Mouse (Mus musculus): ENCODE measurements at regions not wholly inside any gene's neighbourhood (a gene's known extent, or its start where the extent isn't known, plus 50 kb on each side); places are given as distances from the start of the nearest gene placed in this dataset.
A peak's percentile ranks its signal among the peaks of the same experiment; 100 is the strongest.

GRCm38 (mm10) chr2:108289696-108290430 lies 990.7 kb upstream of the Kif18a start:
- DNase-seq, result peak; percentile 4

- peak; percentile 3 for DNase-seq
Measured at GRCm38 (mm10) chr2:108302776-108303175, 977.8 kb upstream of the Kif18a start.
